Mouse (Mus musculus) lung, adult 2 months (tissue): ENCODE results near the gene Klf1.

Experiments used
- CTCF ChIP-seq: fragments of 200-500 bp; IDR thresholded peaks from 2 replicates; pipeline ENCODE4 v1.5.1; 2011; ENCODE audit warnings: mild to moderate bottlenecking, low read length, control low read depth; ENCODE audit not compliant: insufficient read depth
- POLR2A ChIP-seq: fragments of 200-500 bp; IDR thresholded peaks from 2 replicates; pipeline ENCODE4 v1.6.1; 2011; ENCODE audit warnings: low read depth, mild to moderate bottlenecking, control low read depth, low read length, borderline replicate concordance; ENCODE audit errors: extremely low read depth

DNA sequence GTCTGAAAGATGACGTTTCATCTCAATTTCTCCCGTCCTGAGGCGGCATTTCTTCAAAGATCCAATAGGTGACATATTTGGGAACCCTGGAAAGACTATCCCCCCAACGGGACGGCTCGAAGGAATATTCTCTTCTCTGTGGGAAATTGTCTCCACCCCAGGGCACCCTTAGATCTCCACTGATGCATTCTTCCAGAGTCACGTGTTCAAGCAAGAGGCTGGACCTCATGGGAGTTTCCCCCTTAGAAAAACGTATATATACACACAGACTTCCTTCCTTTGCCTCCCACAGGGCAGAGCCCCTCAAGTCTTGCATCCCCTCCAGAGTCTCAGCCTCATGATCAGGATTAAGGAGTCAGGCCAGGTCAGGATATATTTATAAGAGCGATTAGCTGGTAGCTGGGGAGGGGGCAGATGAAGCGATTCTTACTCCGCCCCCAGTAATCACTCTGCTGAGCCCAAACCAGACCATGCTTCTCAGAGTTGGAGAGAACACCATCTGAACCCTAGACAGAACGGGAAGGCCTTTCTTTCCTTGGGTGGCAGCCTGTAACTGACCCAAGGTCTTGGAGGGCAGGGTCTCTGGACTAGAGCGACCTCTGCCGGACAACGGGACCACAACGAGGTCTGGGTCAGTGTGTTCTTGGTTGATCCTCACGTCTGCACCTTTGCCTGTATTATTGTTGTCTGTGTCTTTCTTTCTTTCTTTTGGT lies 45.0 kb downstream of the Klf1 start, which contains the start of gene Rtbdn:
- TF ChIP-seq POLR2A (no peak), CTCF (no peak)
